Mouse (Mus musculus) left cerebral cortex, adult 2 months (tissue): ENCODE measurements around the gene Acads. TPM values are rescaled to one million over a fixed set of nuclear protein-coding genes. Genes with fewer than 3 reads are reported as not detected.
"Not testable (repeated sequence)": the region's sequence is repeated elsewhere in the genome, so short reads cannot be mapped to it uniquely, and the experiment has no call there.

Source experiments
- DNase-seq, 2 experiments: peaks; one replicate each; pipeline ENCODE4 v3.0.0; 2021 to 2022; ENCODE audit warnings: low spot score in 2 of 2, mixed read lengths in 1 of 2; ENCODE audit errors: extremely low spot score in 1 of 2
- H3K27ac ChIP-seq: fragments of 200-600 bp; 2 replicates; pipeline ENCODE4 v1.8.1; 2022
- H3K4me3 ChIP-seq: fragments of 200-600 bp; 2 replicates; pipeline ENCODE4 v1.8.1; 2022
- CTCF ChIP-seq: fragments of 200-600 bp; IDR thresholded peaks from 2 replicates; pipeline ENCODE4 v1.8.1; 2022; ENCODE audit warnings: antibody characterized with exemption, mild to moderate bottlenecking, moderate library complexity
- intact Hi-C: fragments of 180-260 bp; cut with DNase I; formaldehyde crosslinking; loops from one replicate; pipeline ENCODE4 v1.15.1; 2025
- total RNA-seq, 2 experiments: library from RNA; stranded (reverse); gene quantifications; 2 replicates each; pipeline ENCODE4 v1.2.3; 2021

Gene Acads
- total RNA-seq, 2 experiments from 2014 or later: 6.5 to 7.2 TPM

DNA sequence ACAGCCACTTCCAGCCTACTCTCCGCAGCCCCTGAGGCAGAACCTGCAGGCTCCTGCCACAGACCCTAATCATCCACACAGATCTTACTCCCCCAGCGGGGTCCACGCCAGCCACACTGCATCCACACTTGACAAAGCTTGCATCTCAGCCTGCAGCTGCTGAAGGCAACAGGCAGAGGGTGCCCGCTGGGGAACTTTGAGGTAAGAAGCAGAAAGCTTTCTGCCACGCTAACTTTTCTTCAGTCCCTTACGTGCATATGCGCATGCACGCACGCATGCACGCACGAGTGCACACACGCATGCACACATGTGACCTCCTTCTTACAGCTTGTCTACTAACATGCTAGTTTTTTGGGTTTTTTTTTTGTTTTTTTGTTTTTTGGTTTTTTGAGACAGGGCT lies 5.9 kb downstream of the Acads start:
- intact Hi-C loops: no loop called here
- TF ChIP-seq CTCF: no peak
- DNase-seq: no peak
- H3K27ac ChIP-seq: no peak overlapping the region
- no peak overlapping the region for H3K4me3 ChIP-seq

DNA sequence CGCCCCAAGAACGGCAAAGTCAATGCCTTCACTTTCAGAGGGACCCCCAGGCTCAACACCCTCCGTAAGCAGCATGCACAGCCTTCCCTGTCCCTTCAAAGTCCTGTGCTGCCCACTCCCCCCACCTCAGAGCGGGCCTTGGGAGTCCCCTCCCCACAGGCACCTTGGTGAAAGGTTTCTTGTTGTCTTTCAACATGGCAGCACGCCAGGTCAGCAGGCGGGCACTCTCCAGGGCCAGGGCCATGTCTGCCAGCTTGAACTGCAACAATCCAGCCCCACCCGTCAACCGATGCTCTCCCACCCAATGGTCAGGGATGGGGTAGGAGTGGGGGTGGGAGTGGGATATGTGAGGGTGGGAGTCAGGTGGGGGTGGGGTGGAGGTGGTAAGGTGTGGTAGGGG lies 8.0 kb downstream of the Acads start:
- H3K4me3 ChIP-seq: no peak overlapping the region
- H3K27ac ChIP-seq: no peak overlapping the region
- intact Hi-C loops: no loop called here
- no peak for TF ChIP-seq CTCF
- DNase-seq: peak in 1 of 2 experiments; percentile 9

GRCm38 (mm10) chr5:115103253-115103652 lies 15.9 kb downstream of the Acads start:
- intact Hi-C loops, H3K4me3 ChIP-seq, DNase-seq, H3K27ac ChIP-seq: not testable (repeated sequence)

GRCm38 (mm10) chr5:115102231-115102630 lies 16.9 kb downstream of the Acads start:
- TF ChIP-seq CTCF: no peak
- DNase-seq: no peak
- Histone ChIP-seq H3K4me3 (no peak overlapping the region), H3K27ac (no peak overlapping the region)
- intact Hi-C loops: no loop called here

DNA sequence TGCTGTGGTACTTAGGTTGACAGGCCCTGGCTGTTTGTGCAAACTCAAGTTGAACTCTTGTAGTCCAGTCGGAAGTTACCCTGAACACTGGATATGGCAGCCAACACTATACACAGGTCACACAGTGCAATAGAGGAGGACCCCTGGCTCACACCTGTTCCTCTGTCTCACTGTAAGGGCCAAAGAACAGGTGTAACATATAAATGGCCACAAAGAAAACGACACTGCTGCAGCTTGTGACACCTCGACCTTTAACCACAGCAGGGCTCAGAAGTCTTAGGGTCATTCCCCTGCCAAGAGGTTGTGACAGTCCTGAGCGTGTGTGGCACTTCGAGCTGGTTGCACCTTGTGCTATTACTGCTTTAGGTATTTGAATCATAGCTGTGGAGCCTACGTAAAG lies 18.7 kb downstream of the Acads start:
- no peak for TF ChIP-seq CTCF
- Histone ChIP-seq H3K4me3 (no peak overlapping the region), H3K27ac (no peak overlapping the region; the same call in 1 of the 2 replicates)
- intact Hi-C loops: no loop called here
- DNase-seq: no peak

DNA sequence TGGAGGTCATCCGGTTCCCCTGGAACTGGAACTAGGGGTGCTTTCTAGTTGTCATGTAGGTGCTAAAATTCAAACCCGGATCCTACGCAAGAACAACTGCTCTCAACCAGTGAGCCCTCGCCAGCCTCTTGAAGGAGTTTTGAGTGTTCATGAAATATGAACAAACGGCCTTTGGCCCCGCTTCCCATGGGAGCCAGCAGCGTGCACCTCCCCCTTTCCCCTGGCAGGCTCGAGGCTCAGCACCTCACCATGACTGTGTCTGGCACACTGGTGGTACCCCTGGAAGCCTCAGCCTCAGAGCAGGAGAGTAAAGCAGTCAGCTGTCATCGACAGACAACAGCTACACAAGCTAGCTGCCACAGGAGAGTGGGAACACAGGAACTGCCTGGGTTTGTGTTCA lies 19.2 kb downstream of the Acads start:
- Histone ChIP-seq H3K4me3 (no peak overlapping the region), H3K27ac (no peak overlapping the region)
- no peak for DNase-seq
- intact Hi-C loops: no loop called here
- TF ChIP-seq CTCF: no peak

DNA sequence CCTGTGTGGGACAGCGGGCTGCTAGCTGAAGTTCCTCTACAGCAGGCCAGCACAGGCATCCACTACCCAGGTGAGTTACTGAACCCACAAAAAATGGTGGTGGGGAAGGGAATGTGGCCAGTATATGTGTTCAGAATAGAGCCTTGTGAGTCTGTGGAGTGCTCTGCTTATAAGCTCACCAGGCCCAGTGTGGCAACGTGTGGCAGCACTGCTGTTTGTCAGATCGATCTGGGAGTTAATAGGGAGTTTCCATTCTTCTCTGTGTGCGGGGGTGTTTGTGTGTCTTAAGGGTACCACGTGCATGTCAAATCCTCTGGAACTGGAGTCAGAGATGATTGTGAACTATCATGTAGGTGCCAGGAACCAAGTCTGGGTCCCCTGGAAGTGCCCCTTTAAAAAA lies 19.6 kb downstream of the Acads start:
- no peak for TF ChIP-seq CTCF
- no peak for DNase-seq
- no peak overlapping the region for H3K27ac ChIP-seq
- intact Hi-C loops: no loop called here
- H3K4me3 ChIP-seq: no peak overlapping the region

DNA sequence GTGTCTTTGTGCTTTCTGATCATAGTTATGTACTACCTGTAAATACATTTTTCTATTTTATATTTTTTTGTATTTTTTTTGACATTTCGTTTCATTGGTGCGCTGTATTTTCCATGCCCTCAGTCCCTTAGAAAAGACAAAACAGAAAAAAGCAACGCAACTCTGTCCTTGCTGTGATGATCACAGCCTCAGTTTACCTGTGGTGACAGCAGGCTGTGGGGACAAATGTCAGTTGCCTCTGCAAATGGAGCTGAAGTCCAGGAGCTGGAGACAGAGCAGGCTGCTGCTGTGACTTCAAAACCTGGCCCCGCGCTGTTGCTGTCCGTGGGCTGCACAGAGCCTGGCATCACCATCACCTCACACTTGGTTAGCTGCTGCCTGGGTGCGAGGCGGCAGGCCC lies 21.0 kb downstream of the Acads start, which contains the start of gene Gm10401:
Gene Gm10401, minus strand, starts transcription at position 101 of the 400 bp plus-strand sequence.
- no peak for DNase-seq
- Histone ChIP-seq H3K27ac (no peak within 1 kb of the TSS), H3K4me3 (no peak within 1 kb of the TSS)
- no peak for TF ChIP-seq CTCF
- intact Hi-C loops: no loop called here

GRCm38 (mm10) chr5:115091776-115092175 lies 27.4 kb downstream of the Acads start:
- Histone ChIP-seq H3K27ac (no peak overlapping the region), H3K4me3 (no peak overlapping the region)
- TF ChIP-seq CTCF: no peak
- DNase-seq: no peak
- intact Hi-C loops: no loop called here

DNA sequence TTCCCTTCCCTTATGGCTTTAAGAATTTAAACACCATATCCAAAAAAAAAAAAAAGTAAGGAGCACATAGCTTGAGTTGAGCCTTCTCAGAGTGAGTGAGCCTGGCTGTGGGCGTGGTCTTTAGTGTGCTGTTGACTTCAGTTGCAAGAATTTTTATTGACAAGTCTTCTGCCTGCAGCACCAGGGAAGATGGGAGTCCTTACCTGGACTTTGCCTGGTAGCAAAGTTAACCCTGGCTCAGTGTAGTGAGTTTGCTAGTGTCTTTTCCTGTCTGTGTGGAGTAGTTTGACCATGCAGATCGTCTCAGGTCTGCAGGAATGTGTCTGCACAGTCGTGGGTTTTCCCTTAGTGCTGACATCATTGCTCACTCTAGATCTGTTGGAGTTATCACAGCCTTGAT lies 28.1 kb downstream of the Acads start:
- Histone ChIP-seq H3K27ac (no peak overlapping the region), H3K4me3 (no peak overlapping the region)
- no peak for TF ChIP-seq CTCF
- DNase-seq: no peak
- intact Hi-C loops: no loop called here

DNA sequence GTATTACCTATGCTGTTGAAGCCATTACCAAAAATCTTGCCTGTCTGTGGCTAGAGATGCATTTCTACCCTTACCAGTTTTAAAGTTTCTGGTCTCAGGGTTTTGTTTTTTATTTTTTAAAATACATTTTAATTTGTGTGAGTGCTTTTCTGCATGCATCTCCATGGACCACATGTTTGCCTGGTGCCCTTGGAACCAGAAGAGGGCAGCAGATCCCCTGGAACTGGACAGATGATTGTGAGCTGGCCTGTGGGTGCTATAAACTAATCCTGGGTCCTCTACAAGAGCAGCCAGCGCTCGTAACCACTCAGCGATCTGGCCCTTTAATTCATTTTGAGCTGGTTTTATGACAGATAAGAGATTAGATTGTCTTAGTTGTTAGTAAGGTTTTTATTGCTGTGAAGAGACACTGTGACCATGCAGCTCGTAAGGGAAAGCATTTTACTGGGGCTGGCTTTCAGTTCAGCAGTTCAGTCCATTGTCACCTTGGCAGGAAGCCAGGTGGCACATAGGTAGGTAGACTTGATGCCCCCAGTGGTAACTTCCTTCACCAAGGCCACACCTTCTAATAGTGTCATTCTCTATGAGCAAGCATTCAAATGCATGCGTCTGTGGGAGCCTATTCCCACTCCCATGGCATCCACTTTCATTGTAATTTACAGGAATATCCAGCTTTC lies 29.4 kb downstream of the Acads start:
- no peak for DNase-seq
- no peak overlapping the region for H3K27ac ChIP-seq

DNA sequence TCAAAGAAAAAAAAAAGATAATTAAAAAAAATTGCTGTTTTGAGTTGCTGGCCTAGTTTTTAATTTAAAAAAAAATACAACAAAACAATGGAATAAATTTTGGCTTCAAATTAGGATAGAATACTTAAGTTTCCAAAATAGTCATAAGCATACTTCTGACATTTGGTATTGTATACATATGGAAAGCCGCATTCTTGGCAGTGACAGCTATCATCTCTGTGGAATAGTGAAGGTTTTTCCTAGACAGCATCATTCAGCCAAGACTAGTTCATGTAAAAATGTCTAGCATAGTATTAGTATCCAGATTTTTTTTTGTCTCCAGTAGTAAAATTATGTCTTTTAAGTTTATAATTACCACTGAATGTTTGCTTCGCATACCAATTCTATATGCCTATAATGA lies 33.5 kb downstream of the Acads start:
- no peak overlapping the region for H3K27ac ChIP-seq
- no peak for TF ChIP-seq CTCF
- H3K4me3 ChIP-seq: no peak overlapping the region
- intact Hi-C loops: no loop called here
- no peak for DNase-seq

More for the DNA sequence above, 29.4 kb downstream of the Acads start:
- TF ChIP-seq CTCF: peak; percentile 26
- intact Hi-C loops: no loop called here
- H3K4me3 ChIP-seq: no peak overlapping the region

GRCm38 (mm10) chr5:115083492-115083891 lies 35.7 kb downstream of the Acads start:
- no peak overlapping the region for H3K4me3 ChIP-seq
- TF ChIP-seq CTCF: no peak
- H3K27ac ChIP-seq: no peak overlapping the region
- intact Hi-C loops: no loop called here
- DNase-seq: no peak
